Mouse (Mus musculus): Measurements from ENCODE around the gene Dpf3. TPM values are rescaled to one million over a fixed set of nuclear protein-coding genes. Genes with fewer than 3 reads are reported as not detected.

Gene Dpf3
- polyA plus RNA-seq, 1 experiment from 2014 or later: 14.9 TPM

DNA sequence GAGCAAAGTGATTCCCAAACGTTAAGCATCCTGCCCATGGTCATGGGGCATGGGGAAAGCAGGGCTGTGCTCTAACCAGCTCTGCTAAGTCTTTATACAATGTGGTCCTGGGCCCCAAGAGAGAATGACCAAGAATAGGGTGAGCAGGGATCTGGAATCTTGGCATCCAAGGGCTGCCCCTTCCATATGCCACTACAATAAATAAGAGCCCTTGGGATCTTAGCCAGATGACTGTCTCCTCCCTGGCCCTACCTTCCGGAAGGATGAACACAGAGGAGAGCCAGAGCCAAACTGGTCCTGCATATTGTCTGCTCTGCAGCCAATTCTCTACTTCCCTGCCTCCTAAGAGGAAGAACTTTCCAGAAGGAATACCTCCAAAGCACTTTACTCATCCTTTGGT, 238.9 kb downstream of the Dpf3 start:
- no peak for ATAC-seq (replicated peaks; ENCODE audit: low FRiP score)
- no peak overlapping the region for H3K27ac ChIP-seq
- no peaks in the 10 kb centered on the region for H3K9me3 ChIP-seq (replicated peaks)
- H3K36me3 ChIP-seq: no peaks in the 10 kb centered on the region
- 71% methylated on average over 2 of the region's 2 CpGs for WGBS
- H3K4me2 ChIP-seq: no peak overlapping the region
- no peaks in the 10 kb centered on the region for H3K27me3 ChIP-seq
- H3K4me3 ChIP-seq (replicated peaks): no peak overlapping the region
- H3K9ac ChIP-seq: no peak overlapping the region
- no peaks in the 10 kb centered on the region for H3K4me1 ChIP-seq

DNA sequence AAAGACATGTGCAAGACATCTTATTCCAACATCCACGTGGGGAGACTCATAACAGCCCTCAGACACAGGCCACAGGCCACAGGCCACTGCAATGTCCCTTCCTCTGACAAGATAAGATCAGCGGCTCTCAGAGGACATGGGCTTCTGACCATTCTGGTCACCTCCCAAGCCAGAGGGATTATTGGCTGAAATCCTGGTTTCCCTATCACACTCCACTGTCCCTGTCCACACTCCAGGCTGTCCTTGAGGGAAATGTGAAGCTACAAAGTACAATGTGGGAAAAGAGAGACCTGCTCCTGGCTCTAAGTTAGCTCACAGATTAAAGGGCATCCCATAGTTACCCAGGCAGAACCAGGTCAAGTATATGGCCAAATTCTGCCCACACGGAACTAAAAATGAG, 239.8 kb downstream of the Dpf3 start:
- H3K4me1 ChIP-seq: no peaks in the 10 kb centered on the region
- no peaks in the 10 kb centered on the region for H3K36me3 ChIP-seq
- no peak overlapping the region for H3K9ac ChIP-seq
- no peak overlapping the region for H3K4me3 ChIP-seq (replicated peaks)
- no peaks in the 10 kb centered on the region for H3K9me3 ChIP-seq (replicated peaks)
- 76% methylated on average over 3 of the region's 3 CpGs for WGBS
- H3K27me3 ChIP-seq: no peaks in the 10 kb centered on the region
- H3K27ac ChIP-seq: no peak overlapping the region
- no peak overlapping the region for H3K4me2 ChIP-seq
- ATAC-seq (replicated peaks; ENCODE audit: low FRiP score): no peak

DNA sequence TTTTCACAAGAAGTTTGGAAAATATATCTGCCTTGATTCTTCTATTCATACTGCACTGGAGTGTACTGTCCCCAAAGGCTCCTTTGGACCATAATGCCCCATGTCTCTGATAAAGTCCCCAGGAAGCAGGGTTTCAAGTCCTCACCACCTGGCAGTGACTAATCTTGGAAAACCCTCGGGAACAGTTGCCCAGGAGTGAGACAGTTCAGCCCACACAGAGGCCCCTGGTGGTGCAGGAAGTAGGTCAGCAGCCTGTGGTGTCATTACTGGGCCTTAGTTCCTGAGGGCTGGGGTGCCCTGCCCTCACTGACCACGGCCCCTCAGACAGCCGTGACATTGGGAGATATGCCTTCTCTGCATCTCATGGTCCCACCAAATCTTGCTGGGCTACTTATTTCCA, 246.5 kb downstream of the Dpf3 start:
- H3K4me3 ChIP-seq (replicated peaks): no peak overlapping the region
- H3K4me1 ChIP-seq: no peaks in the 10 kb centered on the region
- H3K27me3 ChIP-seq: no peaks in the 10 kb centered on the region
- H3K9ac ChIP-seq: no peak overlapping the region
- no peak overlapping the region for H3K4me2 ChIP-seq
- no peak overlapping the region for H3K27ac ChIP-seq
- WGBS: 60% methylated on average over 3 of the region's 3 CpGs
- H3K9me3 ChIP-seq (replicated peaks): no peaks in the 10 kb centered on the region
- ATAC-seq (replicated peaks; ENCODE audit: low FRiP score): no peak
- no peaks in the 10 kb centered on the region for H3K36me3 ChIP-seq

DNA sequence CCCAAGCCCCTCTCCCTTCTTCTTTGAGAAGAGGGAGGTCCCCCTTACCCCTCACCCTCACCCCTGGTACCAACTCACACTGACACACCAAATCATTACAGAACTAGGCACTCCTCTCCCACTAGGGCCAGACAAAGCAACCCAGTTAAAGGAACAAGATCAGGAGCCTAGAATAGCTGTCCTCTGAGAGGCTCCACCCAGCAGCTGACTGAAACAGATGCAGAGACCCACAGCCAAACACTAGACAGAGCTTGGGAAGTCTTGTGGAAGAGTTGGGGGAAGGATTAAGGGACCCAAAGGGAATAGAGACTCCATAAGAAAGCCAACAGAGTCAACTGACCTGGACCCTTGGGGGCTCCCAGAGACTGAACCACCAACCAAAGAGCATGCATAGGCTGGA, 246.9 kb downstream of the Dpf3 start:
- Histone ChIP-seq H3K27ac (no peak overlapping the region), H3K4me2 (no peak overlapping the region), H3K4me3 (replicated peaks) (no peak overlapping the region), H3K9ac (no peak overlapping the region), H3K36me3 (no peaks in the 10 kb centered on the region), H3K27me3 (no peaks in the 10 kb centered on the region), H3K4me1 (no peaks in the 10 kb centered on the region), H3K9me3 (replicated peaks) (no peaks in the 10 kb centered on the region)
- ATAC-seq (replicated peaks; ENCODE audit: low FRiP score): no peak

DNA sequence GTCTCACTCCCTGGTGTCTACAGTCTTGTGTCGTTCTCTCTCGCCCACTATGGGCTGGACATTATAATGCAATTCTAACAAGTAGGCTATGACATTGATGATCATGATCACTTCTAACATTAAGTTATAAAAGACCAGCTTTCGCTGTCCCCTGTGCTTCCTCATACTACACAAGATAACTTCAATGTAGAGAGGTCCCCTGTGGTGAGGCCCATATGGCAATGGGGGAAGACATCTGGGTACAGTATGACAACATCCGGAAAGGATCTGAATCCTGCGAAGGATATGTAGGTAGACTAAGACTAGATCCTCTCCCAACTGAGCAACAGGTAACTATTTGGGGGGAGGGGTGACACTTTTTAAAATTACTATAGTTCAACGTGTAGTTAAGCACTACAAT, 251.7 kb downstream of the Dpf3 start:
- Histone ChIP-seq H3K27me3 (no peaks in the 10 kb centered on the region), H3K9ac (no peak overlapping the region), H3K36me3 (no peaks in the 10 kb centered on the region), H3K4me3 (replicated peaks) (no peak overlapping the region), H3K27ac (no peak overlapping the region), H3K4me2 (no peak overlapping the region), H3K9me3 (replicated peaks) (0 out of 2 replicates have a peak, but pooled peaks cover 2% of the 10 kb centered on the region), H3K4me1 (peaks cover 11% of the 10 kb centered on the region)
- no peak for ATAC-seq (replicated peaks; ENCODE audit: low FRiP score)
- WGBS: 91% methylated on average over 6 of the region's 6 CpGs

DNA sequence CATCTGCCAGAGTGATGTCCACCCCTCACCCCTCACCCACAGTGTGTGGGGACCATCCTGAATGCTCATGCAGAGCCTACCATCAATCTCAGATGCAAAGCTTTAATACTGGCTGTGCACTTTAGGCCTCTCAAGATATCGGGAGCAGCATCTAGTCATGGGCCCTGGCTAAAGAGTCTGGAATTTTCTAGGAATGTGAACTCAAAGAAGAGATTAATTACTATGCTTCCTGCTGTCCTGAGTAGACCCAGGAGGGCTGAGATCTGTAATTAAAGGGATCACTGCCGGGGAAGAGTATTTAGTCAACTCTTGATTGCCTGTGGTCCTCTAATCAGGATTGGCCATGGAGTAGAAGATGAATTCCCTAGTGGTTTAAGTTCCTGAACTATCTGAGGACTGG, 252.5 kb downstream of the Dpf3 start:
- no peak overlapping the region for H3K9ac ChIP-seq
- H3K27me3 ChIP-seq: no peaks in the 10 kb centered on the region
- peaks cover 11% of the 10 kb centered on the region for H3K4me1 ChIP-seq
- 0 out of 2 replicates have a peak, but pooled peaks cover 5% of the 10 kb centered on the region for H3K9me3 ChIP-seq (replicated peaks)
- H3K4me3 ChIP-seq (replicated peaks): no peak overlapping the region
- no peak overlapping the region for H3K27ac ChIP-seq
- H3K4me2 ChIP-seq: no peak overlapping the region
- ATAC-seq (replicated peaks; ENCODE audit: low FRiP score): no peak
- H3K36me3 ChIP-seq: no peaks in the 10 kb centered on the region
- 45% methylated on average over 2 of the region's 2 CpGs for WGBS

DNA sequence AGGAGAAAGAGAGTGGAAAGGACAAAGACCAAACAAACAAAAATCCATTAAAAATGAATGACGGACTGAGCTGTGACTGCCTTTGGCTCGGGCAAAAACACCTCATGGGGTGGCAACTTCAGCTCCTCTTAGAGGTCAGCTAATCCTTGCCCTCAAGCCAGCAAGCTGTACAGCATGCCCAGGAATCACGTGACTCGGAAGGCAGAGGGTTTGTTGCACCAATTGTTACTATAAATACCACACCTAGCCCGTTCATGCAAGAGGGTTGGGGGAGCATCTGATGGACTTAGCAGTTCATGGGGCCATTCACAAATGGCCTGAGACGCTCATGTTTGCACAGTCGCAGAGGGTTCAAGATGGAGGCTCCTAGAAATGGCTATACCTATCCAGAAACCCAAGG, 253.9 kb downstream of the Dpf3 start:
- no peak for ATAC-seq (replicated peaks; ENCODE audit: low FRiP score)
- Histone ChIP-seq H3K9ac (no peak overlapping the region), H3K27me3 (no peaks in the 10 kb centered on the region), H3K36me3 (no peaks in the 10 kb centered on the region), H3K4me2 (no peak overlapping the region), H3K9me3 (replicated peaks) (0 out of 2 replicates have a peak, but pooled peaks cover 5% of the 10 kb centered on the region), H3K27ac (no peak overlapping the region), H3K4me1 (peaks cover 11% of the 10 kb centered on the region), H3K4me3 (replicated peaks) (no peak overlapping the region)
- 54% methylated on average over 7 of the region's 7 CpGs for WGBS

DNA sequence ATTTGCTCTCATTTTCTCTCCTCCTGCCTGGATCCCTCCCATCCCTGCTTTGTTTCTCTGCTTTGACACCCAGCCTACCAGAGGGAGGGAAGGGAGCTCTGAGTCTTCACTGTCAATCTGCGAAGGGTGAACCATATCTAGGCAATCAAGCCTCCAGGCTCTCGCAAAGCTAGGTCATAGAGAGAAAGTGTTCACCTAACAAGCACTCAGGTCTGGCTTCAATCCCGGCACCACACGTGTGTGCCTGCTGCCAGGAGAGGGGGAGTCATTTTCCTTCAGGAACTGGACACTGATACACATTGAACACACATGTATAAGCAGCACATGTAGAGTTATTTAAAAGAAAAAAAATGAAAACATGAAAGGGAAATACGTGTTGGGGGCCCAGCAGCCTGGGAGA, 254.6 kb downstream of the Dpf3 start:
- H3K9me3 ChIP-seq (replicated peaks): 0 out of 2 replicates have a peak, but pooled peaks cover 5% of the 10 kb centered on the region
- H3K4me2 ChIP-seq: no peak overlapping the region
- 61% methylated on average over 5 of the region's 5 CpGs for WGBS
- H3K27ac ChIP-seq: no peak overlapping the region
- H3K27me3 ChIP-seq: no peaks in the 10 kb centered on the region
- no peak overlapping the region for H3K4me3 ChIP-seq (replicated peaks)
- peaks cover 15% of the 10 kb centered on the region for H3K4me1 ChIP-seq
- no peak overlapping the region for H3K9ac ChIP-seq
- no peak for ATAC-seq (replicated peaks; ENCODE audit: low FRiP score)
- H3K36me3 ChIP-seq: no peaks in the 10 kb centered on the region

DNA sequence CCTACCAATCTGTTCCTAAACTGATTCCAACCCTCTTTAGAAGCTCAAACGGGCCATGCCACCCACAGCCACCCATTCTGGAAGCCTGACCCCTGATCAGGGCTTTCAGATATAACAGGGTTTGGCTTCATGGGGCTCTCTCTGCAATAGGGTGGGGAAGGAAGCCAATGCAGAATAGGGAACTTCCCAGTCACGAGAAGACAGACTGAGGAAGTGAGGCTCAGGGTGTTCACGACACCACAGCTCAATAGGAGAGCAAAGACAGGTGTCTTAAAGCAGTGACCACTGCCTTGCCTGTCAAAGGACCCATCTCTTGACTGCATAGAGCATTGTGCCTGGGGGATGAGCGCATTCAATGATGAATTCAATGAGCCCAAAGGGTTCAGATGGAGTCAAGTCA, 256.3 kb downstream of the Dpf3 start:
- H3K4me3 ChIP-seq (replicated peaks): no peak overlapping the region
- no peak overlapping the region for H3K27ac ChIP-seq
- ATAC-seq (replicated peaks; ENCODE audit: low FRiP score): no peak
- H3K4me1 ChIP-seq: peaks cover 15% of the 10 kb centered on the region
- H3K4me2 ChIP-seq: no peak overlapping the region
- no peak overlapping the region for H3K9ac ChIP-seq
- no peaks in the 10 kb centered on the region for H3K27me3 ChIP-seq
- 80% methylated on average over 4 of the region's 4 CpGs for WGBS
- H3K9me3 ChIP-seq (replicated peaks): 0 out of 2 replicates have a peak, but pooled peaks cover 5% of the 10 kb centered on the region
- H3K36me3 ChIP-seq: no peaks in the 10 kb centered on the region

DNA sequence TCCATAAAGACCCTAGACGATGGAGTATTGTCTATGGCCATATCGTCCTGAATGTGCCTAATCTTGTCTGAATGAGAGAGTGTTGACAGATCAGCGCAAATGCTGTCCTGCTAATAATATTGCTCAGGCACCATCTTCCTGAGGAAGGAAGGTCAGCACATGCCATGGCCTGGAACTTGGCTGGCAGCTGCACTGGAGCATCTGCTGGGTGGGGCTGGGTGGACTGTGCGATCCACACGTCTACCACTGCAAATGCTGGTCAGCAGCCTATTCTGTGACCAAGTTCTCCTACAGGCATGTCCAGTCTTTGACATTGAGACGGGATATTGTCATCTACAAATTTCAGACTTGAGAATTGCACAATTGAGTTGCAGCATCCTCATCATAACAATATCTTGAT, 257.8 kb downstream of the Dpf3 start:
- Histone ChIP-seq H3K9ac (no peak overlapping the region), H3K4me1 (peaks cover 15% of the 10 kb centered on the region), H3K4me3 (replicated peaks) (no peak overlapping the region), H3K27ac (no peak overlapping the region), H3K9me3 (replicated peaks) (0 out of 2 replicates have a peak, but pooled peaks cover 5% of the 10 kb centered on the region), H3K4me2 (no peak overlapping the region), H3K27me3 (no peaks in the 10 kb centered on the region), H3K36me3 (no peaks in the 10 kb centered on the region)
- WGBS: 80% methylated on average over 6 of the region's 6 CpGs
- no peak for ATAC-seq (replicated peaks; ENCODE audit: low FRiP score)

DNA sequence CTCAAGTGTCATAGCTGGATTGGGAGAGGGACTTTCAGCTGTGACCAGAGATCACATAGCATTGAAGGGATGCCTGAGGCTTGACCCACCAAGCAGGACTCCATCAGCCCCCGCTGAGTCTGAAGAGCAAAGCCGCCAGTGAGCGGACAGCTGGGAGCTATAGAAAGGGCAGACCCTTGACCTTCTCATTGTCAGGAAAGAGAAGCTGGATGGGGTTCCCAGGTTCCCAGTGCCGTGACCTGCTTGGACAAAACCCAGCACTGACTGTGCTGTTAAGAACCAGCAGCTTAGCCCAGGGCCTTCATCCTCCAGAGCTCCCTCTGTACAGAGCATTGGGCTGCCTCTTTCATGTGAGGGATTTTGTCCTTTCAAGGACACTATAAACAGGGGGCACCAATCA, 260.5 kb downstream of the Dpf3 start:
- no peak overlapping the region for H3K4me3 ChIP-seq (replicated peaks)
- 0 out of 2 replicates have a peak, but pooled peaks cover 3% of the 10 kb centered on the region for H3K4me1 ChIP-seq
- H3K4me2 ChIP-seq: no peak overlapping the region
- no peaks in the 10 kb centered on the region for H3K36me3 ChIP-seq
- H3K27me3 ChIP-seq: no peaks in the 10 kb centered on the region
- 0 out of 2 replicates have a peak, but pooled peaks cover 5% of the 10 kb centered on the region for H3K9me3 ChIP-seq (replicated peaks)
- no peak overlapping the region for H3K9ac ChIP-seq
- WGBS: 60% methylated on average over 4 of the region's 4 CpGs
- no peak overlapping the region for H3K27ac ChIP-seq
- ATAC-seq (replicated peaks; ENCODE audit: low FRiP score): no peak

DNA sequence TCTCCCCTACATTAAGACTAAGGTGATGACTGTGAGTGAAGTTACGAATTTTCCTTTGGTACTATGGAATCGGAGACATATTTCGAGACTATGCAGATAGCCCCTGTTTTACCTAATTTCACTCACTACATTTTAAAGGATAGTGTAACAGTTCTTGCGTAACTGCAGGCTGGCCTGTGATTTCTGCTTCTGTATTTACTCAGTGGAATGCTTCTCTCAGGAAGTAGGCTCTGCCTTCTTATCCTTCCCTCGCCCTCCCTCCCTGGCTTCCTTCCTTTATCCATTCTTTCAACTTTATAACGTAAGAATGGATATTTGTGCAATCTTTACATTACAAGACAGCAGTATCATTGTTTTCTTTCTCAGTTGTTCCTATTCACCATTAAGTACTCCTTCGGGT, 266.6 kb downstream of the Dpf3 start:
- Histone ChIP-seq H3K4me1 (no peaks in the 10 kb centered on the region), H3K27ac (no peak overlapping the region), H3K4me3 (replicated peaks) (no peak overlapping the region), H3K36me3 (no peaks in the 10 kb centered on the region), H3K27me3 (no peaks in the 10 kb centered on the region), H3K9ac (no peak overlapping the region), H3K4me2 (no peak overlapping the region), H3K9me3 (replicated peaks) (no peaks in the 10 kb centered on the region)
- ATAC-seq (replicated peaks; ENCODE audit: low FRiP score): no peak
- 76% methylated on average over 7 of the region's 7 CpGs for WGBS

DNA sequence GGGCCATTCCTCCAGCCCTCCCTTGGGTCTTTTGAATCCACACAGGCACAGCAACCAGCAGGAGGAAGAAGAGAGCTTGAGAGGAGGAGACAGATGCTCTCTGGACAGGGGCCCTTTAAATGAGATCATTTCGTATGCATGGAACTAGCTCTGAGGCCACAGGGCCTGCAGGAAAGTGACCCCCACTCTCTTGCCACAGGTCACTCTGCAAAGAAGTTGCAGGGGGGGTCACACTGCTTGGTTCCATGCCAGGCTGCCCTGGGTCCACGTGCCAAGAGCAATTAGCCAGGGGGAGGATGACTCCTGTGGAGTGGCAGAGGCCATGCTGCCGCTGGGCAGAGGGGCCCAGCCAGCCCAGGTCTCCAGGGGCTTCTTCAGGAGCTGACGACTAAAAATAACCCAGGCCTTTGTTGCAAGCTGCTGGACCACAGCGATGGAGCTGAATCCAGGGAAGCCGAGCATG, 273.6 kb downstream of the Dpf3 start:
- H3K4me3 ChIP-seq (replicated peaks): no peak overlapping the region
- H3K27me3 ChIP-seq: no peaks in the 10 kb centered on the region
- no peaks in the 10 kb centered on the region for H3K36me3 ChIP-seq
- H3K9me3 ChIP-seq (replicated peaks): no peaks in the 10 kb centered on the region
- peak; percentile 38; the same call in 1 of the 2 replicates for ATAC-seq (replicated peaks; ENCODE audit: low FRiP score)
- H3K9ac ChIP-seq: no peak overlapping the region
- H3K27ac ChIP-seq: 0 out of 2 replicates have a peak overlapping the region, but pooled peaks have one; percentile 11
- H3K4me2 ChIP-seq: no peak overlapping the region
- 19% methylated on average over 6 of the region's 6 CpGs for WGBS
- H3K4me1 ChIP-seq: peaks cover 32% of the 10 kb centered on the region

Data from kidney, embryonic 15.5 days (tissue).